Mouse (Mus musculus): ENCODE data around the gene Pmepa1.

DNA sequence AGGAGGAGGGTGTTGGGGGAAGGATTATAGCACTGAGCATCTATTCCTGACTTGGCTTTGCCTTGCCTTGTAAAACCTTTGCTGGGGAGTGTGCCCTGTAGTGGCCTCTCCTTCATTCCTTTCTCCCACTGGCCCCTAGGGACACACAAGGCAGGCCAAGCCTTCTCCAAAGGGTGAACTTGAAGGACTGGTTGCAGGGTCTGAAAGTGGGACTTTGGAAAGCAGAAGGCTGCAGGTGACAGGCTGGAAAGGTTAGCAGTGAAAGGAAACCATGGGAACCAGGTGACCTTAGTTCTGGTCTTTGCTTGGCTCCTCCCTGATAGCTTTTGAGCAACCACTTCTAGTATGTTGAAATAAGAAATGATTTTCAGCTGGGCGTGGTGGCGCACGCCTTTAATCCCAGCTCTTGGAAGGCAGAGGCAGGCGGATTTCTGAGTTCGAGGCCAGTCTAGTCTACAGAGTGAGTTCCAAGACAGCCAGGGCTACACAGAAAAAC lies 58.5 kb downstream of the Pmepa1 start:
- TF ChIP-seq FLI1 (IDR thresholded peaks at IDR 0.05; ENCODE audit: low read length) (no peak), GATA1 (IDR thresholded peaks at IDR 0.05; ENCODE audit: borderline replicate concordance, low read length) (no peak)
